Mouse (Mus musculus): ENCODE measurements around the gene Abce1.

DNA sequence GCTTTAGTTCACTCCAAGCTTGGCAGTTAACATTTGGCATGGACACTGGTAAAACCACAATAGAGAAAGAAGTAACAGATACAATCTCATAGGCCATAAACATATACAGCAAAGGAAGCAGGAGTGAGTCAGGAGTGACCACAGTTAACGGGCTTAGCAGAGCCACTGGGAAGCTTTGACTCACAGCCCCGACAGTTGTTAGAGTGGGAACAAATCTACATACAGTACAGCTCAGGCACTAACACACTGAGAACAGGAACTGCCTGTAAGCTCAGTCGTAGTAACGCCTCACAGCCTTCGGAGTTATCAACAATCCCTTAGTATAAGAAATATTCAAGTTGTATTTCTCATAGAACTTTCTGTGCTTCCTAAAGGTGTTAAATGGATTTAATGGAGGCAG, 32.5 kb downstream of the Abce1 start:
- TF ChIP-seq HCFC1 (IDR thresholded peaks at IDR 0.05; ENCODE audit: borderline replicate concordance, insufficient read depth, low read length) (no peak), MAFK (IDR thresholded peaks at IDR 0.05; ENCODE audit: insufficient read depth, low read depth, low read length) (no peak), CHD2 (IDR thresholded peaks at IDR 0.05; ENCODE audit: low read depth, low read length) (no peak)

Measured in ES-E14 (cell line).